Mouse (Mus musculus) liver, embryonic 14.5 days (tissue): ENCODE results near the gene Theg.

Experiments
- CTCF ChIP-seq: IDR thresholded peaks from 2 replicates; pipeline ENCODE4 v1.5.1; 2016; ENCODE audit warnings: antibody characterized with exemption, low read depth, control low read depth
- EP300 ChIP-seq: IDR thresholded peaks from 2 replicates; pipeline ENCODE4 v1.6.1; 2016; ENCODE audit warnings: antibody characterized with exemption, low read depth

DNA sequence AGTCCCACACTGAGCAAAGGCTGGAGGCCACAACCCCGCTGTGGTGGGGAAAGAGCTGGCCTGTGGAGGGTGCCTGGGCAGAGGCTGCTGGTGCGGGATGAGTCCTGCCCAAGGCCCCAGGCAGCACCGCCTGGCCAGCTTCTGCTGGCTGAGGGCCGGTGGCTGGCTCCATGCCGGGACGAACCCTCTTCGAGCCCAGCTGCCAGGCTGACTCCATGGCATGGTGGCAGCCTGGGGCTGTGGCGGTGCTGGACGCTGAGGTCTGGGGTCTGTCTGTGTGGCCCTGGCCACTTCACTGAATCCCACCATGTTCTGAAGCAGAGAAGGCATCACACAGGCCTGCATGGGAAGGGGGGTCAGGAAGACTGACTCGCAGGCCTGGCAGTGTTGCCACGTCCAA is 46.4 kb downstream of the Theg start:
- no peak for TF ChIP-seq CTCF
- no peak for TF ChIP-seq EP300
